Mouse (Mus musculus): ENCODE measurements around the gene Clns1a. TPM values are rescaled to one million over a fixed set of nuclear protein-coding genes. Genes with fewer than 3 reads are reported as not detected.

The Clns1a gene
- polyA plus RNA-seq, 1 experiment = 9.9 TPM

DNA sequence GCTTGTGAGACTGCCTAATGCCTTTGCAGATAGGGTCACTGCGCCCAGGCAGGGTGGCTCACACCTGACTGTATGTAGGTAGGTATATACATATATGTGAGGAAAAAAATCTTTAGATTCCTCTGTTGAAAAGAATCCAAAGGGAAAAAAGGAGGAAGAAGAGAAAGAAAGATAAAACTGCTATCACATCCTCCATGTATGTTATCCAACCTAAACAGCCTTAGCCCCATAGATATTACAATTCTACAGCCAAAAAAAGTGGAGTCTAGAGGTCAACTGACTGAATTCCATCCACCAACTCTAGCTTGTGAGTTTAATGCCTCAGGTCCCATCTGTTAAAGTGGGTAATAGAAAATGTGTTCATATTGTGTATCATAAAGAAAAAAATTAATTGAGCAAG, 993 bp upstream of the Clns1a start:
- Histone ChIP-seq H3K27me3 (ENCODE audit: control insufficient read depth, insufficient read depth, low read length) (no peaks in the 10 kb centered on the region), H3K4me3 (ENCODE audit: low read depth, low read length) (no peak overlapping the region), H3K4me1 (ENCODE audit: control insufficient read depth, insufficient read depth, insufficient read length, low read length) (peaks cover 7% of the 10 kb centered on the region), H3K27ac (ENCODE audit: insufficient read depth, low read depth, low read length) (no peak overlapping the region), H3K36me3 (ENCODE audit: control insufficient read depth, insufficient read depth, low read length) (no peaks in the 10 kb centered on the region)
- no peak for TF ChIP-seq CTCF (IDR thresholded peaks at IDR 0.05; ENCODE audit: extremely low read depth, insufficient read length, insufficient replicate concordance, low read depth, low read length)
- TF ChIP-seq POLR2A (IDR thresholded peaks at IDR 0.05; ENCODE audit: low read depth, low read length) = no peak
- WGBS = 100% methylated on average over 1 of the region's 1 CpGs

DNA sequence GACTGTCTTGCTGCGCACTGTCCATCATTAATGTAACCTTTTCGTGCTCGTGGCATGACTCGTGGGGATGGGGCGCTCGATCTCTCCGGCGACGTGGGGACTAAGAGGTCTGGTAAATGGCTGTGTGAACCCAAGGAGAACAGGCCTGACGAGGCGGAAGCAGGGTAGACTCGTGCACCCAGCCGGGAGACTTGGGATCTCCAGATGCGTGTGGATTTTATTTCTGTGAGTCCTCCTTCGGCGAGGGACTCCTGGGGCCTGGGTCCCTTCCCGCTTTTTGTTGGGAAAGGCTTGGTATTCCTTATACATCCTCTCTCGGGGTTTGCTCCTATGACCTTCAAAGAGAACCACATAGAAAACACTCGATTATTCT, 315 bp upstream of the Clns1a start:
- TF ChIP-seq POLR2A (IDR thresholded peaks at IDR 0.05; ENCODE audit: low read depth, low read length) (no peak), CTCF (IDR thresholded peaks at IDR 0.05; ENCODE audit: extremely low read depth, insufficient read length, insufficient replicate concordance, low read depth, low read length) (no peak)
- peak overlapping the region; percentile 31 for H3K27ac ChIP-seq (ENCODE audit: insufficient read depth, low read depth, low read length)
- H3K27me3 ChIP-seq (ENCODE audit: control insufficient read depth, insufficient read depth, low read length) = no peaks in the 10 kb centered on the region
- WGBS = 33% methylated on average over 19 of the region's 19 CpGs
- H3K4me1 ChIP-seq (ENCODE audit: control insufficient read depth, insufficient read depth, insufficient read length, low read length) = peaks cover 7% of the 10 kb centered on the region
- no peaks in the 10 kb centered on the region for H3K36me3 ChIP-seq (ENCODE audit: control insufficient read depth, insufficient read depth, low read length)
- peak overlapping the region; percentile 73 for H3K4me3 ChIP-seq (ENCODE audit: low read depth, low read length)

DNA sequence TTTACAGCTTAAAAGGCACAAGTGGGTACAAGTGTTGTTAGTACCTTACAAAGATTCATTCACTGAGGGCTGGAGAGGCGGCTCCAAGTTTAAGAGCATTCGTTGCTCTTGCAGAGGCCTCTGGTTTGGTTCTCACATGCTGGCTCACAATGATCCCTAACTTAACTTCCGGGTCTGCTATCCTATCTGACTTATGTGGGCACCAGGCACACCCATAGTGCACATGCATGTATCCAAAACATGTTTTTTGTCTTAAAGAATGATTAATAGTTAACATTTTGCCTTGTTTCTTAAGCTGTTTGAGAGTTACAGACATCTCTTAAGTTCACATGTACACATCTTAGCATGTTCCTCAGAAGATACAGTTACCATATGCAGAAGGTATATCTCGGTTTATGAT, 3.7 kb downstream of the Clns1a start:
- TF ChIP-seq CTCF (IDR thresholded peaks at IDR 0.05; ENCODE audit: extremely low read depth, insufficient read length, insufficient replicate concordance, low read depth, low read length) = no peak
- TF ChIP-seq POLR2A (IDR thresholded peaks at IDR 0.05; ENCODE audit: low read depth, low read length) = no peak
- 91% methylated on average over 4 of the region's 4 CpGs for WGBS
- no peak overlapping the region for H3K27ac ChIP-seq (ENCODE audit: insufficient read depth, low read depth, low read length)
- H3K4me1 ChIP-seq (ENCODE audit: control insufficient read depth, insufficient read depth, insufficient read length, low read length) = peaks cover 7% of the 10 kb centered on the region
- H3K27me3 ChIP-seq (ENCODE audit: control insufficient read depth, insufficient read depth, low read length) = no peaks in the 10 kb centered on the region
- no peaks in the 10 kb centered on the region for H3K36me3 ChIP-seq (ENCODE audit: control insufficient read depth, insufficient read depth, low read length)
- no peak overlapping the region for H3K4me3 ChIP-seq (ENCODE audit: low read depth, low read length)

DNA sequence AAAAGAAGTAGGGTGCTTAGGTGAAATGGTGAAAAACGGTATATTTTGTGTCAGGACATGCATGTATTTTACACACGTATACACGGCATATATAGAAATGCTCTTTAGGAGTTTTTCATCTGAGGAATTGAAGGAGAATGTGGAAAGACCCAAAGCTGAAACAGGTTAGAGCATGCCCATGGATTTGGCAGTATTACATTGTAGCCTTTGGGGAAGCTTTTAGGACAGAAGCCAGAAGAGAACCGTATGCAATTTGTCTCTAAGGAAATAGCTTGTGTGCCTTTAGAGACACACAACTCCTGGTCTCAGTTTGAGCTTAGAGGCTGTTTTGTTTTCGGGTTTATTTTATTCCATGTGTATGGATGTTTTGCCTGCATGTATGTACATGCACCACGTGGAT, 4.7 kb downstream of the Clns1a start:
- 75% methylated on average over 6 of the region's 6 CpGs for WGBS
- H3K4me1 ChIP-seq (ENCODE audit: control insufficient read depth, insufficient read depth, insufficient read length, low read length) = peaks cover 3% of the 10 kb centered on the region
- H3K27ac ChIP-seq (ENCODE audit: insufficient read depth, low read depth, low read length) = no peak overlapping the region
- no peak overlapping the region for H3K4me3 ChIP-seq (ENCODE audit: low read depth, low read length)
- H3K36me3 ChIP-seq (ENCODE audit: control insufficient read depth, insufficient read depth, low read length) = no peaks in the 10 kb centered on the region; the same call in 1 of the 2 replicates
- H3K27me3 ChIP-seq (ENCODE audit: control insufficient read depth, insufficient read depth, low read length) = no peaks in the 10 kb centered on the region
- TF ChIP-seq POLR2A (IDR thresholded peaks at IDR 0.05; ENCODE audit: low read depth, low read length) (no peak), CTCF (IDR thresholded peaks at IDR 0.05; ENCODE audit: extremely low read depth, insufficient read length, insufficient replicate concordance, low read depth, low read length) (no peak)

DNA sequence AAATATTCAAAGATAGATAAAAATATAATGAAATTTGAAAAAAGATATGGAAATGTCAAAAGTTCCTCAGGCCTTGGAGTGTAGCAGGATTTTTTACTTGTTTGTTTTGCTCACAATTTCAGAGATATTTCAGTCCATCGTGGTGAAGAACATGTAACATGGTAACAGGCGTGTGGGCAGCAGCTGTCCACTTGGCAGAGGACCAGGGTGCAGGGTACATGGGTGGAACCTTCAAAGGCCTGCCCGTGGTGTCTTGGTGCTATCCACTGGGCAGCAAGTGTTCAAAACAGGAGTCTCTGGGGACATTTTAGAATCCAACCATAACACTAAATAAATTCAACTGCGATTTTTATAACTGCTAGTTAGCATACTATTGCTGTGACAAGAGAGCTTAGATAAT, 10.7 kb downstream of the Clns1a start:
- no peak overlapping the region for H3K4me3 ChIP-seq (ENCODE audit: low read depth, low read length)
- no peak for TF ChIP-seq CTCF (IDR thresholded peaks at IDR 0.05; ENCODE audit: extremely low read depth, insufficient read length, insufficient replicate concordance, low read depth, low read length)
- TF ChIP-seq POLR2A (IDR thresholded peaks at IDR 0.05; ENCODE audit: low read depth, low read length) = no peak
- H3K36me3 ChIP-seq (ENCODE audit: control insufficient read depth, insufficient read depth, low read length) = peaks cover 4% of the 10 kb centered on the region; the same call in 1 of the 2 replicates
- no peak overlapping the region for H3K27ac ChIP-seq (ENCODE audit: insufficient read depth, low read depth, low read length)
- 38% methylated on average over 4 of the region's 4 CpGs for WGBS
- no peaks in the 10 kb centered on the region for H3K27me3 ChIP-seq (ENCODE audit: control insufficient read depth, insufficient read depth, low read length)
- 0 out of 2 replicates have a peak, but pooled peaks cover 2% of the 10 kb centered on the region for H3K4me1 ChIP-seq (ENCODE audit: control insufficient read depth, insufficient read depth, insufficient read length, low read length)

DNA sequence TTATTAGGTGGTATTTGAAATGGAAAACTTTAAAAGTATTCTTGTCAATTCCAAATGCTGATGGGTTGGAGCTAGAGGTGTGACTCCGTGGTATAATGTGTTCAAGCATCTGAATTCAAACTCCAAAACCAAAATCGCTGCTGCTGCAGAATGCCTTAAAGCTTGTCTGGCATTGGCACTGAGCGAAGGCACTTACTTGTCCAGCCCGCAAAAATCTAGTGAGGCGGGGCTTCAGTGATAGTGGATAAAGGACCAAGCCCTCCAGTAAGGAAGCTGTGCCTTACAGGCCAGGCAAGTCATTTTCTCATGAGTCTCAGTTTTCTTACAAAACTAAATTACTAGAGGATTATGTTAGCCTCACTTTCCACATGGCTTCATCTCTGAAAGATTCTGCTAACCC, 11.4 kb downstream of the Clns1a start:
- TF ChIP-seq CTCF (IDR thresholded peaks at IDR 0.05; ENCODE audit: extremely low read depth, insufficient read length, insufficient replicate concordance, low read depth, low read length) (no peak), POLR2A (IDR thresholded peaks at IDR 0.05; ENCODE audit: low read depth, low read length) (no peak)
- 75% methylated on average over 5 of the region's 5 CpGs for WGBS

DNA sequence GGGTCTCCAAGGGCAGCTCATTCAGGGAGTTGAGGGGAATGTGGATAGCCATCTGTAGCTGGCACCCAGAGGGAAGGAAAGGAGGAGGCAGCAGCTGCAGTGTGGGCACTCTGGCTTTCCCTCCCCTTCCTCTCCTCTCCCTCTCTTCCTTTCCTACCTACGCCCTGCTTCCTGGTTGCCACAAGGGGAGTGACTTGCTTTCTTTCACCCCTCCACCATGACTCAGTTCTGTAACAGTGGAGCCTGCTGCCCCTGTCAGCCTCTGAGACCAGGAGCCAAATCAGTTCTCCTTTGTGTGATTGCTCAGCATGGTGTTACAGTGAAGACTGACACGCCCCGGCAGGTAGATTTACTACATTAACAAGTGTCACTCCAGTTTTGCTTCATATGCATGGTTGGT, 12.8 kb downstream of the Clns1a start:
- TF ChIP-seq CTCF (IDR thresholded peaks at IDR 0.05; ENCODE audit: extremely low read depth, insufficient read length, insufficient replicate concordance, low read depth, low read length) (no peak), POLR2A (IDR thresholded peaks at IDR 0.05; ENCODE audit: low read depth, low read length) (no peak)

More for the DNA sequence above, 11.4 kb downstream of the Clns1a start:
- Histone ChIP-seq H3K27me3 (ENCODE audit: control insufficient read depth, insufficient read depth, low read length) (no peaks in the 10 kb centered on the region), H3K27ac (ENCODE audit: insufficient read depth, low read depth, low read length) (no peak overlapping the region), H3K36me3 (ENCODE audit: control insufficient read depth, insufficient read depth, low read length) (peaks cover 8% of the 10 kb centered on the region), H3K4me1 (ENCODE audit: control insufficient read depth, insufficient read depth, insufficient read length, low read length) (0 out of 2 replicates have a peak, but pooled peaks cover 2% of the 10 kb centered on the region), H3K4me3 (ENCODE audit: low read depth, low read length) (no peak overlapping the region)

More for the DNA sequence above, 12.8 kb downstream of the Clns1a start:
- H3K4me1 ChIP-seq (ENCODE audit: control insufficient read depth, insufficient read depth, insufficient read length, low read length) = 0 out of 2 replicates have a peak, but pooled peaks cover 2% of the 10 kb centered on the region
- H3K4me3 ChIP-seq (ENCODE audit: low read depth, low read length) = no peak overlapping the region
- no peaks in the 10 kb centered on the region for H3K27me3 ChIP-seq (ENCODE audit: control insufficient read depth, insufficient read depth, low read length)
- no peak overlapping the region for H3K27ac ChIP-seq (ENCODE audit: insufficient read depth, low read depth, low read length)
- 86% methylated on average over 3 of the region's 3 CpGs for WGBS
- H3K36me3 ChIP-seq (ENCODE audit: control insufficient read depth, insufficient read depth, low read length) = peaks cover 14% of the 10 kb centered on the region

All from small intestine, adult 2 months (tissue).